Mouse (Mus musculus) kidney, embryonic 16.5 days (tissue): Measurements from ENCODE around the gene Gjb3. TPM values are rescaled to one million over a fixed set of nuclear protein-coding genes. Genes with fewer than 3 reads are reported as not detected.

Source experiments
- polyA plus RNA-seq: library from polyadenylated mRNA; unstranded; fragments of >200 nt; fragmentation: Nextera tagmentation; extraction: Ambion mirVana; gene quantifications from 2 replicates; pipeline ENCODE4 v1.2.1, GENCODE M21; 2015

The Gjb3 gene
- polyA plus RNA-seq, 1 experiment from 2014 or later: 1.3 TPM

Other genes with a start within 250 kb of the Gjb3 start
- gene Tmem35b, start 207.2 kb downstream of the Gjb3 start, polyA plus RNA-seq: 26.5 and 28.7 TPM in 2 replicates
- gene Dlgap3, start 161.6 kb downstream of the Gjb3 start, polyA plus RNA-seq: 0.40 and 0.41 TPM in 2 replicates
- 66.6 and 74.9 TPM in 2 replicates for gene Smim12, start 87.1 kb downstream of the Gjb3 start, polyA plus RNA-seq
- 30.9 TPM in 2 replicates for gene Gja4, start 16.8 kb downstream of the Gjb3 start, polyA plus RNA-seq
- 0.87 and 0.92 TPM in 2 replicates for gene Gjb4, start 23.2 kb upstream of the Gjb3 start, polyA plus RNA-seq
- 1.5 and 1.8 TPM in 2 replicates for gene Gjb5, start 27.3 kb upstream of the Gjb3 start, polyA plus RNA-seq